Mouse (Mus musculus) cerebellum, adult 2 months (tissue): ENCODE data around the gene Loxl4. TPM values are rescaled to one million over a fixed set of nuclear protein-coding genes. Genes with fewer than 3 reads are reported as not detected.
A peak's percentile ranks its signal among the peaks of the same experiment; 100 is the strongest.

ENCODE experiments used
- DNase-seq, 2 experiments: peaks; one replicate each; pipeline ENCODE4 v3.0.0; 2021
- H3K27ac ChIP-seq: fragments of 200-500 bp; 2 replicates; pipeline ENCODE4 v1.5.1; 2012; ENCODE audit warnings: low read length, control low read depth, inconsistent platforms; ENCODE audit not compliant: insufficient read depth
- H3K27me3 ChIP-seq: fragments of 200-500 bp; 2 replicates; pipeline ENCODE4 v1.6.1; 2012; ENCODE audit warnings: inconsistent platforms, mild to moderate bottlenecking, low read length, moderate library complexity; ENCODE audit not compliant: control insufficient read depth, insufficient read depth
- H3K4me1 ChIP-seq: fragments of 200-500 bp; 2 replicates; pipeline ENCODE4 v1.6.1; 2011; ENCODE audit warnings: low read length; ENCODE audit not compliant: control insufficient read depth, insufficient read depth
- H3K4me3 ChIP-seq: fragments of 200-500 bp; replicated peaks from 2 replicates; pipeline ENCODE3; 2011; ENCODE audit warnings: mild to moderate bottlenecking, low read depth, low read length, control low read depth; ENCODE audit not compliant: insufficient read depth
- CTCF ChIP-seq: fragments of 200-500 bp; IDR thresholded peaks from 2 replicates; pipeline ENCODE4 v1.5.1; 2011; ENCODE audit warnings: low read depth, mild to moderate bottlenecking, control low read depth, low read length, moderate library complexity, borderline replicate concordance; ENCODE audit not compliant: insufficient read depth
- POLR2A ChIP-seq: fragments of 200-500 bp; IDR thresholded peaks from 2 replicates; pipeline ENCODE4 v1.6.1; 2011; ENCODE audit warnings: low read length, control low read depth, borderline replicate concordance; ENCODE audit not compliant: insufficient read depth
- WGBS: fragments of 180-500 bp; shearing (Covaris S2); methylation state at CpG from one replicate; pipeline ENCODE4 v1.1.7; 2018; 5-methylcytosine and 5-hydroxymethylcytosine counted together
- polyA plus RNA-seq: library from polyadenylated mRNA; depleted of rRNA; stranded (reverse); fragments of >200 nt; gene quantifications from 2 replicates; pipeline ENCODE4 v1.2.3, GENCODE M21; 2012; rRNA removed

The Loxl4 gene
- 0.11 and 0.23 TPM in 2 replicates for polyA plus RNA-seq

DNA sequence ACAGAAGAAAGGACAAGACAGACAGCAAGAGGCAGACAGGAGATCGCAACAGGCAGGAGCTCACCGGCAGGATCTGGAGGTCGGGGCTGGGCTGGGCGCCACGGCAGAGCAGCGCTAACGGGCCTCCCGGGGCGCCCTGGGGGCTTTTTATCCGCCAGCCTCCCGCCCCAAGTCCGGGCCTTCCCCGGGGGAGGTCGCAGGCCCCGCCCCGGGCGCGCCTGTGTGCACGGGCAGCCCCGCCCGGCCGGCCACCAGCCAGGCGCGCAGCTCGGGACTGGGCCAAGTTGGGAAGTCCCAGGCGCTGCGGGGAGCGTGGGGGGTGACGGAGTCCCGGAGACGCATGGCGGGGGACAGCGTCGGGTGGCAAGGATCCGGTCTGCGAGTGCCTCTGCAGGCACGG lies at the start of gene Loxl4:
Gene Loxl4 (minus strand): TSS at position 160 of the 400 bp plus-strand sequence.
- no peaks in the 10 kb centered on the region for H3K27me3 ChIP-seq
- no peak within 1 kb of the TSS for H3K4me3 ChIP-seq
- 2% methylated on average over 37 of the region's 37 CpGs for WGBS
- H3K27ac ChIP-seq: no peak within 1 kb of the TSS
- H3K4me1 ChIP-seq: no peaks in the 10 kb centered on the region
- DNase-seq: peak; percentile 28 to 30
- TF ChIP-seq CTCF (no peak), POLR2A (no peak)

DNA sequence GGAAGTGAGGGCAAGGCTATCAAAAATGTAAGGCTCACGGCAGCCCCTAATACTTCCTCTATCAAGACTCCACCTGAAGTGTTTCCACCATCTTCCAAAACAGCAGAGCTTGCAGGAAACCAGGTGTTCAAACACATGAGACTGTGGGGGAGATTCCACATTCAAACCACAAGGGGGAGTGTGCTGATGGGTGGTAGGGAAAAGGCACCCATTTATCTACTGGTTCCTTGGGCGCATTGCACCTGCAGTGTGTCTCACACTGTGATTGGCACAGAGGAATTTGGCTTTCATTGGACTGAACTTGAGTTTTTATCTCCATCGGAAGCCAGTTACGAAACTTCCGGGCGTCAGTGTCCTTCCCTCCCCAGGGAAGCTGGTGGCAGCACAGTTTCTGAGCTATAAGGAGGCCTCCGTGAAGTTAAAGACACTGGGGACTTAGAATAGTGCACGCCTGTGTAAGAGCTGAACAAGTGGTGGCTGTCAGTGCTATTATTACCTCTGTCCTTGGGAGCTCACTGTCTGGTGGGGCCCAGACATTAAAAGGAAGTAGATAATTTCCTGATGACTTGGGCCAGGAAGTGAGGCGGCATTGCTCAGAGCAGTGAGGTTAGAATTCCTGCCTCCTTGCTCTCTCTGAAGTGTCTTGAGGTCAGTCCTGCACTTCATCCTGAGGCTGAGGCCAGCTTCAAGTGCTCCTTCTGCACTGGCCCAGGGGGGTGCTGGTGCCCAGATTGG lies 49.0 kb upstream of the Loxl4 start:
- no peak overlapping the region for H3K4me3 ChIP-seq
- no peaks in the 10 kb centered on the region for H3K4me1 ChIP-seq
- no peaks in the 10 kb centered on the region for H3K27me3 ChIP-seq
- no peak for DNase-seq
- H3K27ac ChIP-seq: no peak overlapping the region
- TF ChIP-seq POLR2A: no peak
- TF ChIP-seq CTCF: peak; percentile 12; the same call in 1 of the 2 replicates
- WGBS: 89% methylated on average over 9 of the region's 9 CpGs

DNA sequence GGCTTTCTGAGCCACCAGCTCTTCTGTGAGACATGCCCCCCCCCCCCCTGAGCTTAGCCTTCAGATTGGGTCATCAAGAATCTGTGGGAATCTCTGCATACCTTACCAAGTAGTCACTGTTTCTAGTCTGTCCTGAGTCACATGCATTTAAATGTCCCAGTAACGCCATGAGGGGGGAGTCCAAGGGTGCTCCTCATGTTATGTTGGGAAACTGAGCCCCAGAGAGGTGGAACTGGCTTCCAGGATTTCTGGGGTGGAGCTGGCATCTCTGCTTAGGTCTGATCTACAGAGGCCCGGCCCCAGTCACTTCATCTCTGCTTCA lies 47.6 kb upstream of the Loxl4 start:
- Histone ChIP-seq H3K4me1 (no peaks in the 10 kb centered on the region), H3K4me3 (no peak overlapping the region), H3K27me3 (no peaks in the 10 kb centered on the region), H3K27ac (no peak overlapping the region)
- no peak for TF ChIP-seq CTCF
- 87% methylated on average over 2 of the region's 2 CpGs for WGBS
- DNase-seq: no peak

DNA sequence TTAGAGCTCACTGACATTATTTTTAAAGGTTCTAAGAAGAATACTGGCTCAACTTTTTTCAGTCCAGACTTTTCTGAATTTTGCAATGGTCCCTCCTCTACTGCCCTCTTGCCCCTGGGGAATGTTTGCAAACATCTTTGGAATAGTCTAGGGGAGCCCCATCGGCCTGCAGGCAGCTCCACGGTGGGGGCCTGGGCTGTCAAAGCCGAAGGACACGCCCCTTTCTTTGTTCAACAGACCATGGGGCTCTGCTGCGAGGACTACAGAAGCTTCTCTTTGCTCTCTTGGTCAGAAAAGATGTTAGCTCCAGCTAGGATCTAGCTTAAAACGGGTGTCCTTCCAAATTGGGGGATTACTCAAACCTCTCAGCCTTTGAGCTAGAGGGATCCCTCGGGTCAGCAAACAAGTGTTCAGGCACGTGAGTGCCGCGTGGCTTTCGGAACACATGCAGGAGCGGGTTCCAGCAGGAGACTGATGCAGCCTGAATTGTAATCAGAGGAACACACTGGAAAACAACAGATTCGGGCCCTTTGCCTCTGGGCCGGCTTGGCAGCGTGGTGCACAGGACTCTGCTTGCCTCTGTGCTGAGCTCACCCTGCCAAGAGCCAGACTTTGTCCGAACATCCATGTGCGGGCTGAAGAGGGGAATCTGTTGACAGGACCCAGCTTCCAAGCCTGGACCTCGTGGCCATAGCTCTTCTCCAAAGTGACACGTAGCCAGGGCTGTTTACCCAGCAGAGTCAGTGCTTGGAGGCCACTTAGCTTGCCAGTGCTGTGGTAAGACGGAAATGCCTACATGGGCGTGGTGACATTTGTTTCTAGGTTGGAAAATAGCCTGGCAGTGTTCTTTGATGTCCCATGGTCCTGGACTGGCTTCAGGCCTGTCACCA lies 47.0 kb upstream of the Loxl4 start:
- DNase-seq: peak; percentile 37 to 58
- no peaks in the 10 kb centered on the region for H3K4me1 ChIP-seq
- H3K4me3 ChIP-seq: no peak overlapping the region
- WGBS: 22% methylated on average over 21 of the region's 21 CpGs
- H3K27me3 ChIP-seq: no peaks in the 10 kb centered on the region
- peak overlapping the region; percentile 11; the same call in 1 of the 2 replicates for H3K27ac ChIP-seq
- TF ChIP-seq CTCF (no peak), POLR2A (no peak)

GRCm38 (mm10) chr19:42658435-42659135 lies 46.0 kb upstream of the Loxl4 start:
- DNase-seq: no peak
- Histone ChIP-seq H3K27me3 (no peaks in the 10 kb centered on the region), H3K27ac (no peak overlapping the region), H3K4me1 (no peaks in the 10 kb centered on the region), H3K4me3 (no peak overlapping the region)
- TF ChIP-seq CTCF: no peak
- no peak for TF ChIP-seq POLR2A
- 85% methylated on average over 6 of the region's 6 CpGs for WGBS

GRCm38 (mm10) chr19:42657769-42658168 lies 45.2 kb upstream of the Loxl4 start:
- Histone ChIP-seq H3K27me3 (no peaks in the 10 kb centered on the region), H3K27ac (no peak overlapping the region), H3K4me1 (no peaks in the 10 kb centered on the region), H3K4me3 (no peak overlapping the region)
- no peak for DNase-seq
- TF ChIP-seq CTCF (no peak), POLR2A (no peak)
- 45% methylated on average over 4 of the region's 4 CpGs for WGBS

GRCm38 (mm10) chr19:42657306-42657705 lies 44.7 kb upstream of the Loxl4 start:
- WGBS: 100% methylated on average over 2 of the region's 2 CpGs
- no peaks in the 10 kb centered on the region for H3K27me3 ChIP-seq
- no peak overlapping the region for H3K27ac ChIP-seq
- DNase-seq: no peak
- H3K4me3 ChIP-seq: no peak overlapping the region
- TF ChIP-seq CTCF (no peak), POLR2A (no peak)
- H3K4me1 ChIP-seq: no peaks in the 10 kb centered on the region

DNA sequence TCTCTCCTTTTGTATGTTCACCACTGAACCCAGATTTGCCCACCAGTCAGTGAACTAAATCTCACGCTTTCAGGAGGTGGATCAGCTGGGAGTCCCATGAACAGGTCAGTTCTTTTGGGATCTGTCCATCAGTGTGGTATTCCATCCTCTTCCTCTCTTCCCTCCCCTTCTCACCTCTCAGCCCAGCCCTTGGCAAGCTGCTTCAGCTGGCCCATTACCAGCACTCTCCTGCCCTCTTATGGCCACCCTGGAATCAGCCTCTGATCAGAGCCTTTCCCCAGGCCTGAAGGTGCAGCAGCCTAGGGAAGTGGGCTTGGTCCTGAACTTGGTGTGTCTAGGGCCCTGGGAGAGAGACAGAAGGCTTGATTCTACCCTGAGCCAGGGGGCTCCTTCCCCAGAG lies 42.4 kb upstream of the Loxl4 start:
- TF ChIP-seq CTCF (peak; percentile 77), POLR2A (no peak)

More for the DNA sequence above, 42.4 kb upstream of the Loxl4 start:
- 52% methylated on average over 1 of the region's 1 CpGs for WGBS
- H3K27me3 ChIP-seq: no peaks in the 10 kb centered on the region
- H3K4me1 ChIP-seq: no peaks in the 10 kb centered on the region
- no peak overlapping the region for H3K4me3 ChIP-seq
- H3K27ac ChIP-seq: no peak overlapping the region
- DNase-seq: peak; percentile 73 to 79
